Mouse (Mus musculus) gastrocnemius, adult 8-10 months (tissue): Measurements from ENCODE around the gene Ccr4. TPM values are rescaled to one million over a fixed set of nuclear protein-coding genes. Genes with fewer than 3 reads are reported as not detected.

Source experiments
- DNase-seq, 2 experiments: peaks; one replicate each; pipeline ENCODE4 v3.0.0; 2022; ENCODE audit warnings: low spot score in 2 of 2
- total RNA-seq, 4 experiments: library from RNA; stranded (reverse); gene quantifications; 2 replicates each; pipeline ENCODE4 v1.2.4; 2022

Gene Ccr4
- total RNA-seq, 4 experiments from 2014 or later, result not detected

- DNase-seq, result no peak
Observed at GRCm38 (mm10) chr9:114471892-114472291, 32.8 kb downstream of the Ccr4 start.

DNA sequence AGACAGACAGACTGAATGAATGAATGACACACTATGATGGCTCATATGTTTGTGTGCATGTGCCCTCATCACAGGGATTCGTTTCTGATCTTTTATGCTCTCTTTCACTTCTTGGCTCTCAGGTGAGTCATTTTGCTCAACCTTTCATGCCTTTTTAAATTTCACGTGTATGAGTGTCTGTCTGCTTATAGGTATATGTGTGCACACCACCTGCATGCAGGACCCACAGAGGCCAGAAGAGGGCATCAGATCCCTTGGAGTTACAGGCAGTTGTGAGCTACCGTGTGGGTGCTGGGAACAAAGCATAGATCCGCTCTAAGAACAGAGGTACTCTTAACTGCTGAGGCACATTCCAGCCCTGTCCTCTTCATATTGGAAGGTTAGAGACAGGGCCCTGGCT, 36.0 kb downstream of the Ccr4 start:
- no peak for DNase-seq

DNA sequence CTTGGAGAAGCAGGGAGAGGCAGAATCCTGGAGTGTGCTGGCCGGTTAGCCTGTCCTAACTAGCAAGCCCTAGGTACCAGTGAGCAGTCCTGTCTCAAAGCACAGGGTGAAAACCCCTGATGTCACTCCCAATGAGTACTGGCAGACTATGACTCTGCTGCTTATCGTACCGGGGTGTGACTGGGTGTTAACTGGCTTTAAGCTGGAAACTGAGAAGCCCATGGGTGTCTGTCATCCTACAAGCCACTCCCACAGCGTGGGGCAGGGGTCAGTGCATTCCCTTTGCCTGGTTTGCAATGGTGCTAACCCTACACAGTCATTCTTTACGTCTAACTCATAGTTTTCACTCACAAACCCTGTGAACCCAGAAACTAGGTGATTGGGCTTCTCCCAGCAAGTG, 36.5 kb downstream of the Ccr4 start:
- DNase-seq, result no peak

DNA sequence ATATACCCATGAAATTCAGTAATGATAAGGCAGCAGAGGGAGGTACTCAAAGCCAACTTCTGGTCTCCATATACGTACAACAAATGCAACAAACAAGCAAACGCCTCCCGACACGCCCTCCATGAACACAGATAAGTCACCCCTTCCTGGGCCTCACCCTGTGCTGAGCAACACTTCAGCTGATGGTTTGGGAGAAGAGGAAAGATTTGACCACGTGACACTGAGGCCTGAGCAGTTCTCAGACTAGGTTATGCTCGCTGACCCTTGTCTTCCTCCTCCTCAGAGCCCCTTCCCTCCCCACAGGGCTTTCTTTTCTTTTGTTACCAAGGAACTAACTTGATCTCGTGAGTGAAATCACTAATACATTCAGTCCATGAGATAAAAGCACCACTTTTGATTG, 37.8 kb downstream of the Ccr4 start:
- no peak for DNase-seq

DNA sequence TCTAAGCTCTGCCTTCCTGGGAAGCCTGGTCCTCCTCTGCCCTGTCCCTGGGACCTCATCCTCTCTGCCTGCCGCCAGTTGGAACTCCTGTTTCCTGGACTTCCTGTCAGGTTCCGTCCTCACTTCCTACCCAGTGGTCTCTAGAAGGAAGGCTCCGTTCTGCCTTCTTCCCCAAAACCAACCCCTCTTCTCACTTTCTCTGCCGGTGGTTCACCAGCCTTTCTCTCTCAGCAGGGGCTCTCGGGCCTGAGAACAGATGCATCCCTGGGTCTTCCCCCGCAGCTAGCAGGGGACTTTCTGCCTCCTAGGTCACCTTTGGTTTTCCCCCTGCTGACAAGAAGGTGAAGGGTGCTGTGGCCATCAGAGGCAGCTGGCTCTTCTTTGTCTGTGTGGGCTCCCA, 39.3 kb downstream of the Ccr4 start:
- DNase-seq, result no peak

DNA sequence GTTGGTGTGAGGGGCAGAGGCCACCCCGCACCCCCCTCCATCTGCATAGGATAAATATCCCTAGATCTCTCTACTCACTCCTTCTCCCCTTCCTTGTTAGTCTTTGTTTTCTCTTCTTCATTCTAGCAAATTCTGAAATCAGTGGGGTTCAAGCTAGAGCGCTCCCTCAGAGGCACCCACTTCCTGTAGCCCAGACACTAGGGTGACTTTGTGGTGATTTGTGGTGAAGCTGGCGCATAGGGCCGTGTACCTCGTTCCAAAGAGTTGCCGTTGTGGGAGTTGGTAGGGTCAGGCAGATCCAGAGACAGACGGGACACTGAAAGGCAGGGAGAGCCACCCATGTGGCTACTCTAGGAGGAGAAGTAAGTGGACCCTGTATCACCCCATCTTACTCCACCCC, 42.1 kb downstream of the Ccr4 start:
- DNase-seq, result no peak

- no peak for DNase-seq
Observed at GRCm38 (mm10) chr9:114458436-114458835, 46.3 kb downstream of the Ccr4 start.

DNA sequence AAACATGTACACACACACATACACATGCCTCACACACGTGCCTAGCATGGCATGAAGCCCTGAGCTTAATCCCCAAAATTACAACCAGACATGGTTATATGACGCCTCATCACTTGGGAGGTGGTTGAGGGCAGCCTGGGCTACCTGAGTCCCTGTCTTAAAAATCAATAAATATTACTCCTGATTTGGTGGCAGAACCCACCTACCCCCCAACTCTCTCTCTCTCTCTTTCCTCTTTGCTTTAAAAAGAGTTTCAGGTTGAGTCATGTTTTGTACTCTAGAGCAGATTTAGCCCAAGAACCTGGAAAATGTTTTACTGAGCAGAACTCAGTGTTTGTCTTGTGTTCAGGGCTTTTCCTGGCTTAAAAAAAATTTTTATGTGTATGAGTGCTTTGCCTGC, 49.3 kb downstream of the Ccr4 start:
- no peak for DNase-seq

GRCm38 (mm10) chr9:114452418-114452817, 52.3 kb downstream of the Ccr4 start:
- DNase-seq, result no peak

- no peak for DNase-seq
Observed at GRCm38 (mm10) chr9:114451615-114452014, 53.1 kb downstream of the Ccr4 start.

- no peak for DNase-seq
Observed at GRCm38 (mm10) chr9:114449120-114449754, 55.5 kb downstream of the Ccr4 start.

GRCm38 (mm10) chr9:114448700-114449099, 56.0 kb downstream of the Ccr4 start:
- no peak for DNase-seq

GRCm38 (mm10) chr9:114446887-114447286, 57.8 kb downstream of the Ccr4 start:
- DNase-seq, result no peak

- DNase-seq, result no peak
Observed at GRCm38 (mm10) chr9:114443351-114443750, 61.4 kb downstream of the Ccr4 start.

GRCm38 (mm10) chr9:114442893-114443292, 61.8 kb downstream of the Ccr4 start:
- DNase-seq, result no peak

DNA sequence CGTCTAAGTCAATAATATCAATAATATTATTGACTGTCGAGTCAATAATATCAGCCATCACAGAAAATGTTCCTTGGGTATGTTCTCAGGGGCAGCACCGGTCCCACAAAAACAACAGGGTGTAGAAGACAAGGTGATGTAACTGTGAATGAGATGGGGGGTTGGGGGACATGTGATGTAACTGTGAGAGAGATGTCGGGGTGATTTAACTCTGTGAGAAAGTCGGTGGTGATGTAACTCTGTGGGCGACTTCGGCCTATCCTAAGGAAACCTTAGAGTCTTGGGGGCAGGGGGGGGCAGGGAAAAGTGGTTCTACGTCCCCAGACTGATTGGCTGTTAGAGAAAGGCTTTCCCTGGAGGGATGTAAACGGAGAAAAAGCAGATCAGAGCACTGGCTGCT, 62.5 kb downstream of the Ccr4 start:
- no peak for DNase-seq

GRCm38 (mm10) chr9:114440548-114440947, 64.2 kb downstream of the Ccr4 start:
- no peak for DNase-seq

Other genes starting within 250 kb of the Ccr4 start
- gene Bcl2a1c, start 174.8 kb downstream of the Ccr4 start, total RNA-seq, result not detected
- gene Crtap, start 114.2 kb downstream of the Ccr4 start, total RNA-seq, result 1 to 10 TPM; 5.1 to 8.9 (median 6.4) TPM
- 1 to 10 TPM; 2.7 to 3.4 (median 3.0) TPM for gene Glb1, start 103.8 kb downstream of the Ccr4 start, total RNA-seq
- 1 to 10 TPM; 1.1 to 1.7 (median 1.4) TPM for gene Tmppe, start 103.8 kb downstream of the Ccr4 start, total RNA-seq
- gene C130032M10Rik, start 10.8 kb upstream of the Ccr4 start, total RNA-seq, result not detected
- not detected for gene Trim71, start 59.5 kb upstream of the Ccr4 start, total RNA-seq
- gene Cnot10, start 135.3 kb upstream of the Ccr4 start, total RNA-seq, result 10 to 100 TPM; 13.6 to 18.4 (median 15.9) TPM
- 10 to 100 TPM; 33.7 to 37.2 (median 35.5) TPM for gene Dync1li1, start 183.9 kb upstream of the Ccr4 start, total RNA-seq
- gene Cmtm6, start 226.2 kb upstream of the Ccr4 start, total RNA-seq, result 1 to 10 TPM; 4.1 to 5.2 (median 4.5) TPM